Mouse (Mus musculus) heart, adult 2 months (tissue): Measurements from ENCODE around the gene Rnf25.

Source experiments
- CTCF ChIP-seq: fragments of 200-600 bp; IDR thresholded peaks from 2 replicates; pipeline ENCODE4 v1.8.1; 2022; ENCODE audit warnings: antibody characterized with exemption, mild to moderate bottlenecking, moderate library complexity
- EP300 ChIP-seq: fragments of 200-500 bp; IDR thresholded peaks from 2 replicates; pipeline ENCODE4 v1.6.1; 2011; ENCODE audit warnings: low read depth, low read length, control low read depth; ENCODE audit not compliant: insufficient read depth
- POLR2A ChIP-seq: fragments of 200-500 bp; IDR thresholded peaks from 2 replicates; pipeline ENCODE4 v1.6.1; 2011; ENCODE audit warnings: mild to moderate bottlenecking, low read depth, low read length, control low read depth; ENCODE audit not compliant: insufficient read depth

GRCm38 (mm10) chr1:74594434-74594833, 6.8 kb downstream of the Rnf25 start:
- no peak for TF ChIP-seq EP300
- TF ChIP-seq CTCF = no peak
- TF ChIP-seq POLR2A = no peak
